Mouse (Mus musculus) lung, postnatal 4 days (tissue): ENCODE measurements at regions not wholly inside any gene's neighbourhood (a gene's known extent, or its start where the extent isn't known, plus 50 kb on each side); places are given as distances from the start of the nearest gene placed in this dataset.

ENCODE experiments used
- DNase-seq, 2 experiments: peaks; one replicate each; pipeline ENCODE4 v3.0.0; 2021

DNA sequence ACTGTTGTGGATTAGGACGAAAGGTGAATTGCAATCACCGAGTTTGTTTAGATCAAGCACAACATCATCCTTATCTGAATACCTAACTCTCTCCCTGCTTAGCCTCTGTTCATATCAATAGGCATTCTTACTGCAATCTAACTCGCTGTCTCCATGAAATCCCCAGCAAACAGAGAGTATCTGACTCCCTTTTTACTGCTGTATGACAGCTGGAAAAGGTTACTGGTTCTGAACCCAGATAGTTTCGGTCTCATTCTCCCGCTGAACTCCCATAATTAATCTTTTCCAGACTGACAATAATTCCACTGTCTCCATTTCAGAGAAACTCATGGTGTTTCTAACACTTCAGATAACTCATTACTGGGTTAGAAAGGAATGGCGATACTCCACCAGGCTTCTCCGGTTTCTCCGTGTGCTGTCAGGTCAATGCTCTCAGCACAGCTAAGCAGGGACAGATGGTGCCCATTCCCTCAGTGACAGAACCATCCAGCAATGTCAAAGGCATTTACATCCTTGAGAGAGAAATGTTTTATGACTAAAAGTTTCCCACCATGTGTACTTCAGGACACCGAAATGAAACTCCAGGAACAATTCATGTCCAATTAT is 167.5 kb upstream of the Itga4 start:
- no peak for DNase-seq

DNA sequence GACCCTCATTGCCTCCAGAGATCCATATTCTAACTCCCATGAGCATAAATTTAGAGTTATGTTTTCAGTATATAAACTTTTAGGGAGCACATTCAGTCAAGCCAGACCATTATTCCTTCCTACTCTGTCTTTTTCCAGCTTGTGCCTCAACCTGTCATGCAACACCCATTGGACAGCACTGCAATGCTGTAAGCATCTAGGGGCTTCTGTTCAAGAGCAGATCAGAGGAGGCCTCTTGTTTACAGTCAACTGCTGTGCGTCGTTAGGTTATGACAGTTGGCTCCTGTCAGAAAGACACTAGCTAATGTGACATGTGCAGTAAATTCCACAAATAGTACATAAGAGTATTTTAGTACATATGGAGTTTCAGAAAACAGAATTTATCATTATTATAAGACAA is 165.0 kb upstream of the Itga4 start:
- no peak for DNase-seq

DNA sequence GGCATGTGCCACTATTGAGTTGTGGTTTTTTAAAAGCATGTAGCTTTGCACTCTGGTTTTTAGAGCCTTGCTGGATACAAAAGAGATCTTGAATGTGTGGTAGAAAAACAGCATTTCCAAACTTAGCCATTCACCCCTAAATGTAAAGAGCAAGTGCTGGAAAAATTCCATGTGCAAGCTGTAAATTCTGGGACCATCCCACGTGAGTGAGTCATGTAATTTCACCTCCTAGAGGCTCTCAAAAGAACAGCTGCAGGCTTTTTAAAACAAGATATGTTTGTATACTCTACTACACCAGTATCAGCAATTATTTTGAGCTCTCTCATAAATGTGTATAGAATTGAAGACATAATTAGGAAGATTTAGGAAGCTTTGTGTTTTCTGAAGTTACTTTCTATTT is 160.9 kb upstream of the Itga4 start:
- DNase-seq: no peak

DNA sequence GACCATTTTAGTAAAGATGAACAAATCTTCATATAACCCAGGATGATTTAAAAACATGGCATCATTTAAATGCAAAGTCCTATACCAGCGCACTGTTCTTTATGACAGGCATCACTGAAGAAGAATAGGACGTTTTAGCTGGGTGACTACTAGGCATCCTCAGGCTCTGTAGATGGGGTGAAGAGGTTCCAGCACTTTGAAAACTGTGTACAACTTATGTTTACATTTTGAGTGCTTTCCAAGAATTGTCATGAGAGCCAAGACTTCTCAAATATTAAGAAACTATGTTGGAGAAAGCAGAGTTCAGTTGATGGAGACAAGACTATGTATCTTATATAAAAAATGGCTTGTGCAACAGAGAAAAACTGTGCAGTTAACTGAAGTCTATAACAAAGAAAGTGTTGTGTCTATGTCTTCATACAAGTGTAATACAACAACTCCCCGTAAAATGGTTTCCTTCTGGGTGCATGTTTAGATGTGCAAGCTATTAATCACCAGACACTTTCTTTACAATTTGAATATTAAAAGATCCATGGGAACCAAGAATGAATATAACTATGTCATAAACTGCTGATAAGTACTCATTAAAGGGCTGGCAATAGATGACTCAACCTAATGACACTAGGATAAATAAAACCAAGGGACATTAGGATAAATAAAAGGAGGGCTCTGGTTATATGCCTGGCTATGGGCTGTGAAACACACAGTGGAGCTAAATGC is 158.5 kb upstream of the Itga4 start:
- DNase-seq: no peak

DNA sequence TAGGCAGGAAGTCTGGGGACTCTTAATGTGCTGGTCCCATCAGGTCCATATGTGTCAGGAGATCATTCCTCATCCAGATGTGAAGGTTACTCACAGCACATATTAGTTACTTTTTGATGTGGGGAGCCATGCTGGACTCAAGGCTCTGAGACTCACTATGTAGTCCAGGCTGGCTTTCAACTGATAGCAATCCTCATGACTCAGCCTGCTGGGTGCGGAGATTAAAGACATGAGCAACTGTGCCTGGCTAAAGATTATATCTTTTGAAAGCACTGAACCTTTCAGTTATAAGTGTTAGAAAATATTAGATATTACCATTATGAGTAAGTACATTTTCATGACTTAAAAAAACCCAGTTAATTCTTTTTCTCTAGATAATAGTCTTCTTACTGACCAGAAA is 155.6 kb upstream of the Itga4 start:
- DNase-seq: no peak

DNA sequence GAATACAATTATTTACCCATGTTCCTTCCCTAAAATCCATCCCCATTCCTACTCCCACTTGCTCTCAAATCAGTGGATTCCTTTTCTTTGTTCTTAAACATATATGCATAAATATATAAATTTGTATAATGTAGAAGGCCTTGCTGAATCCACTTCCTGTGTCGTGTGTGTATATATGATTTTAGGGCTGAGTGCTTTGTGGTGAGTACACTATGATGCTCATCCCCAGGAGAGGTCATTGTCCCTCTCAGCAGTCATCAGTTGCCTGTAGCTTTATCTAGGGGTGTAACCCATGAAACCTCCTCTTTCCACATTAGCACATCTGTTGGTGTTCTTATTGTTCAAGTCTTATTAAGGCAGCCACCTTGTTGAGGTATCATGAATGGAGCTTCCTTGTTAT is 143.6 kb upstream of the Itga4 start:
- DNase-seq: no peak

DNA sequence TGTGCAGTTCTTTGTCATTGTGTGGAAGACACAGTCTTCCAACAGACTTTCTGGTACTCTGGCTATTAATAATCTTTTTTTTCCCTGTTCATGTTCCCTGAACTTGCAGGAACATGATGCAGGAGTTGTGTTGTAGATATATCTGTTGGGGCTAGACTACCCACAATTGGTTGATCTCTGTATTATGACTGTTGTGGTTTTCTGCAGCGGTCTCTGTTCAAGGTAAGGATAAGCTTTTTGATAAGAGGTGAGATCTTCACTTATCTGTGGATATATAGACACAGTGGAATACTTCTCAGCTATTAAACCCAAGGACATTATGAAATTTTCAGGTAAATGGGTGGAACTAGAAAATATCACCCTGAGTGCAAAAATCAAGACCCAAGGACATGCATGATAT is 143.2 kb upstream of the Itga4 start:
- DNase-seq: no peak

DNA sequence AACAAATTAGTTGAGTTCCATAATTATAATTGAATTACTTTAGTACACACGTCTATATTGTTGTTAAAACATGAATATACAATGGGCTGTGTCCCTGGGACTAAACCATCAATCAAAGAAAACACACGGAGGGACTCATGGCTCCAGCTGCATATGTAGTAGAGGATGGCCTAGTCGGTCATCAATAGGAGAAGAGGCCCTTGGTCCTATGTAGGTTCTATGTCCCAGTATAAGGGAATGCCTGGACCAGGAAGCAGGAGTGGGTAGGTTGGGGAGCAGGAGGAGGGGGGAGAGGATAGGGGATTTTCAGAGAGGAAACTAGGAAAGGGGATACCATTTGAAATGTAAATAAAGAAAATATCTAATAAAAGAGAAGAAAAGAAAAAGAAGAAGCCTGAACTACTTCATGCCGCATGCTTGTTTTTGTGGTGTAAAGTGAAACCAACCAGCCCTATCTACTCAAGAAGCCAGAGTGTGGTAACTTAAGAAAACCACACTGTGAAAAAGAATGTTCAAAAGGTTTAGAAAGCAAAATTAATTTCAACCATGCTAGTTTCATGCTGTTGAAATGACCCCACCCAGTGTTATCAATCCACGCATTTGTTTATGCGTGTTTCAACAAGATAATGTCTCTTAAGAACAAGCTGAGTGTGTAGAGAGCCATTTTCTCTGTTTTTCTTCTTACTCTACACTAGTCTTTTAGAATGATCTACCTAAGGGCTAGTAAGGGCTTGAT is 134.4 kb upstream of the Itga4 start:
- no peak for DNase-seq

DNA sequence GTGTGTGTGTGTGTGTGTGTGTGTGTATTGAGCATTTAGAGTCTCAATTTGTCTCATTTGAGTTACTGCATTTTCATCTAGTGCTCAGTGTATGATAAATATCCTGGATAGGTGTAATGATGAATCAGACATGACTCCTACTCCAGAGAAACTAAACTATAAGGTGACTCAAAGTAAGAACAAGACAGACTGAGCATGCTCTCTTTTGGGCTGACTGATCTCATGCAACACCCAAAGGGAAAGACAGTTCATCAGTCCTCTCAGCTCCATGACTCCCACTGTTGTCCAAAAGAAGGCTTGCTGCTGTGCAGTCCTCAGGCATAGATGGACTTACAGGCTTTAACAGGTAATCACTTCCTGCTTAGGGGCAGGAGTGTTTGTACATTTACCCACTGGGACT is 132.7 kb upstream of the Itga4 start:
- no peak for DNase-seq

DNA sequence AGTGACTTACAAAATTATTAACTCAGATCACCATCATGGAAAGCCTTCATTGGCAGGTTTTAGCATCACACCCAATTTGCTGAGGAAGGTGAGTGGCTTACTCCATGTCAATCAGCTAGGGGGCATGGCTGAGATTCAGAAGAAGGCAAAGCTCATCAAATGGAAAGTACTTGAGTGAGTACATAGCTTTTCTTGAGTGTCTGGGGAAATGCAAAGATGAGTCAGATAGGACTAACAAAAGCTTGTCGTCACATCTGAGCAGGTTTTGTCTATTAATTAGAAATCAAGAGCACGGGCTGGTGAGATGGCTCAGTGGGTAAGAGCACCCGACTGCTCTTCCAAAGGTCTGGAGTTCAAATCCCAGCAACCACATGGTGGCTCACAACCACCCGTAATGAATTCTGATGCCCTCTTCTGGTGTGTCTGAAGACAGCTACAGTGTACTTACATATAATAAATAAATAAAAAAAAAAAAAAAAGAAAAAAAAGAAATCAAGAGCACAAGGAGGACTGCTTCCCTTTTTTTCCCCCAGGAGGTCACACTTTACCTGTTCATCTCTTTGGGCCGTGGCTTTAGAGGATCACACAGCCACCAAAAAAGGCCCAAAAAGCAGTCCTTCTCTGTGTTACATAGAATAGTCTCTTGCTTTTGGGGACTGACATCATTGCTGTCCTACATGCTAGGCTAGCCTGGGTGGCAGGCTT is 130.8 kb upstream of the Itga4 start:
- no peak for DNase-seq

DNA sequence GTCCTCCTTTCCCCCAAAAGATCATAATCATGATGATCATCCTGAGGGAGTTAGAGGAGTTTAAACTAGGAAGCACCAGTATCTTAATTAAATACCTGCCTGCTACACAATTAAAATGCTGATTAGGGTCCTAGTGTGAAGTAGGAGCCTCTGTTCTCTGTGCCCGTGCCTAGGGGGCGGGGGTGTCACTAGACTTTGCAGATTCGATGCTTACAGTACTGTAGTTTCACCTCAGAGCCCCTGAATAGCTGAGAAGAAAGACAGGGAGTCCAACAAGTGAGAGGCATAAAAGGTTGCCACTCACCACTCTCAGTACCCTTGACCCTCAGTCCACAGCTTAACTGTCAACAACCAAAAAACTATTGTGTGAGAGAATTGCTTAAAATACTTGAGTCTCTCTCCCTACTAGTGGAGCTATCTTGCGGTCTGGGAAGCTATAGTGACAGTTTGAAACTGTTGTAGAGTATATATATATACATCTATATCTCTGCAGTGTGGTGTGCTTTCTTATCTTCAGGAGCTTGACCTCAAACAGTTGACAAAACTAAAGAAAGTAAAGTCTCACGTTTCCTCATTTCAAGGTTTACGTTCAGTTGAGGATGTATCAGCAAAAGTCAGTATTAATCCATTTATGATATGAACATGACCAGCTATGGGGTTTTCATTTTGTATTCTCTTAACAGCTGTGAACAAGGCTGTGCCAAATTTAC is 128.9 kb upstream of the Itga4 start:
- no peak for DNase-seq

DNA sequence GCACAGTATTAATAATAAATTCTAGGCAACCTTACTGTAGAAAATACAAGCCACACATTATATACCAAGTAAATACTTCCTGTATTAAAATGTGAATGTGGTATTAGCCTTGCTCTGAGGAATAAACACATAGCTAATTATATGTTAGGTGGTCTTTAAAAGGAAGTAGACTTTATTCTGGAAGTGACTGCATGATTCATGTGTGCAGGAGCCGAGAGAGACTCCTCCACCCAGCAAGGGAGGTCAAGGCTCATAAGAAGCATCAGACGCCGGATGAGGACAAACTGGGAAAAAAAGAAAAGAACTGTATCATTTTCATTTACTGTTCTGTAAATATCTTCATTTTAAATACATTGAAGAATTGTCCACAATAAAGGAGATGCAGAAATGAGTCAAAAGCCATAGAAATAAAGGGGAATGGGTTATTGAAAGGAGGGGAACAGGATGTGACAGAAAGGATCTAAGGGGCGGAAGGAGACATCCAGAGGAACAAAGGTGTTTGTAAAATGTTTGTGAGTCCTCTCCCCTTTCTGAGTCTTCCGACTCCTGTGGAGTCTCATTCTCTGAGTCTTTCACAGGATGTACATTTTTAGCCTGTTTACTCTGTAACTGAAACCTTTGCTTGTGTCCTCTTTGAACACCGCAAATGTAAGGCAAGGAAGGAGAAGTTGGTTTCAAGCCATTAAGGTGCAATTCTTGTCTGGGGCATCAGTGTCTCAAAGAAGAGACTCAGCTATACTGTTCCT is 128.1 kb upstream of the Itga4 start:
- DNase-seq: no peak

DNA sequence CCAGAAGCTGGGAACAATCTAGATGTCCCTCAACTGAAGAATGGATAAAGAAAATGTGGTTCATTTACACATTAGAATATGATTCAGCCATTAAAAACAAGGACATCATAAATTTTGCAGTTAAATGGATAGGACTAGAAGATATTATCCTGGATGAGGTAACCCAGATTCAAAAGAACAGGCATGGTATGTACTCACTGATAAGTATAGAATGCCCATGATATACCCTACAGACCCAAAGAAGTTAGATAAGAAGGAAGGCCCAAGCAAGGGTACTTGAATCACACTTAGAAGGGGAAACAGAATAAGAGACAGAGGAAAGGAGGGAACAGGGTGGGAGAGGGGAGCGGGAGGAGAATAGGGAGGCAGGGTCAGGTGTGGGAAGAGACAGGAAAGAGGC is 127.4 kb upstream of the Itga4 start:
- DNase-seq: no peak

DNA sequence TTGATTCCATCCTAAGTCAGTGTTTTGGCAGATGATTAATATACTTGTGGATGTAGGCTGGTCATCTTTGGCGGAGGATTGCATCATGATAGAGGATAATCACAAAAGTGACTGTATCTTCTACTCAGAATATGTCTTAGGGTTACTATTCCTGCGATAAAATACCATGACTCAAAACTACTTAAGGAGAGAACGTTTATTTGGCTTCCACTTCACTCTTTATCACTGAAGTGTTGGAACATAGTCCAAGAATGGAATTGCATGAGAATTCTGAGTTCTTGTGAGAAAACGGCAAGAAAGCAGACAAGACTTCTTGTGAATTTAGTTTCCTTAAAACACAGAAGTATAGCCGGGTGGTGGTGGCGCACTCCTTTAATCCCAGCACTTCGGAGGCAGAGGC is 124.6 kb upstream of the Itga4 start:
- no peak for DNase-seq

DNA sequence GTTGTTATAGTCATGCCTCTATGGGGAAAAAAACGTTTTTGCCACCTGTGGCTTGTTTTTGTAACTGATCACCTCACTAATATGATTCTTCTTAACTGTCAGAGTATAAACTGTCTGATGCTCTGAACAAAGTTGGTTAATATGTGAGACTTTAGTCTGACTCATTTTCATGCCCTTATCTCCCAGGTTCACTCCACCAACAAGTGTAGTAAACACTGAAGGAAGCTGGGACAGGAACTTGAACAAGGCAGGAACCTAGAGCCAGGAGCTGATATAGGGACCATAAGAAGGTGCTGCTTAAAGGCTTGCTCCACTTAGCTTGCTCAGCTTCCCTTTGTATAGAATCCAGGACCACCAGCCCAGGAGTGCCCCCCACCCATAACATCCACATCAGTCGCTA is 124.0 kb upstream of the Itga4 start:
- no peak for DNase-seq

DNA sequence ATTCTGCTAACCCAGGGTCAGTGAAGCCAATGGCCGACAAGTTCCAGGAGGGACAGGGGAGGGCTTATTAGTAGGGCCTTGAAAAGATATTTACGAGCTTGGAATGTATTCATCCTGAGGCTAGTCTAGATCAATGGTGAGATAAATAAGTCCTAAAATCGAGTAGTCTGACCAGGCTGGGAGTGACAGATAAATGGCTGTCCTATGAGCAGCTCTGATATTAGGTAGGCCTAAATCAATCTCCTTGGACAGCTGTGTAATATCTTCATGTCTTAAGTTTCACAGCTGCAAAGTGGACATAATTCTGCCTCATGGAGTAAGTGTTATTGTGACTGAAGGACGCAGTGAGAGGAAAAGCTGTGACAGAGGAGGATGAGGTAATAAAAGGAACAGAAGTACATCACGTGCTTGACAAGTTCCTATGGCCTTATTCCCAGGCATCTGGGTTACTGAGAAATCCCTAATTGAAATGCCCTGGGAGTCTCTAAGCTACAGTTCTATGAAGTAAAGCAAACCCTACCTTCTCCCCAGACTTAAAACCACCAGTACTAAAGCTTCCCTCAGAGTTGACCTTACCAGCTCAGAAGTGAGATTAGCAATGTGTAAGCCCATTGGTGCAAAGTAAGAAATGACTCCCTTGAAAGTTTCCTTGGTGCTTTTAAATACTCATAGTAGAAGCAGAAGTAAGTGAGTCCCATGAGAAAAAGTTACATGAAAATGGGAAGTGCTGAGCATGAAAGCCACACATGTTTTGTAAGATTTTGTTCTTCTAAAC is 123.3 kb upstream of the Itga4 start:
- DNase-seq: no peak

DNA sequence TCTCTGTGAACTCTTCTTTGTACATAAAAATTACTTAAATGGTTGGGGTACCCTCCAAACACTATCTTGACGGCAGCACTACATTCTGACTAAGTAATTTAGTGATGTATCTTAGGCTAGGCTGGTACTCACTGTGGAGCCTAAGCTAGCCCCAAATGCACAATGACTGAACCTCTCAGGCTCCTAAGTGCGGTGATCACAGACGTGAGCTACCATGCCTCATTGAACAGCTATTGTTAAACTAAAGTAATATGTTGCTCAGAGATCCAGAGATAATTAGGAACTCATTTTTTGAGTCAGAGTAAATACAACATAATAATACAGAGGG is 122.7 kb upstream of the Itga4 start:
- DNase-seq: no peak

DNA sequence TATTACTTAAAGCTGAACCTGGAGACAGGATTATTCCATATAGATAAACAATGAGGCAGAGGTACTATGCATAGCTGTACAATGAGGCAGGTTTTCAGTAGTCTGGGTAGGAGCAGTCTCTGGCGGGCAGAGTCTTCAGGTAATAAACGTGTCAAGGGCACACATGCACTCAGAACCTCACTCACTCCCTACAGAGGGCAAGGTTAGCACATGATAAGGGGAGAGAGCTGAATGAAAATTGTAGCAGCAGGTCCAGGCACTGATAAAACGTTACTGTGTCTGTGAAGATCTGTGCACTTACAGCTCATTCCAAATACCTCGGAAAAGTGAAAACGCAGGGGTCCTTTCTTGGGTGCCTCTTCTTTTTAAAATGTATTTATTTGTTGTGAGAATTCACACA is 120.9 kb upstream of the Itga4 start:
- DNase-seq: no peak

DNA sequence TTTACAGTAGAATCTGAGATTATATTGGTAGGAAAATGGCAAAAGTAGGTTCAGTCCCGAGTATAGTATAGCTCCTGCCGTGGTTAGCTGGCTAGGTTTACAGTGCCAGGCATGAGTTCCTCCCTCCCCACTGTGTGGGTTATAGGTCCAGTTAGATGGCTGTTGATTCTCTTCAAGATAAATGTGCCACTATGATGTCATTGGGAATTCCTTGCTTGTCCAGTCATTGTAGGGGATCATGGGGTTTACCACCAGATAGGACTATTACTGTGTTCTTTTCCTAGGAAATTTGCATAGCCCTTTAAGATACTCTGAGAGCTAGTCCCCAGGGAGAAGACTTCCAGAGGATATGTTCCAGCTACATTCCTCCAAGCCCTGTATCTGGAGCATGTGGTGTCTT is 119.2 kb upstream of the Itga4 start:
- DNase-seq: no peak

DNA sequence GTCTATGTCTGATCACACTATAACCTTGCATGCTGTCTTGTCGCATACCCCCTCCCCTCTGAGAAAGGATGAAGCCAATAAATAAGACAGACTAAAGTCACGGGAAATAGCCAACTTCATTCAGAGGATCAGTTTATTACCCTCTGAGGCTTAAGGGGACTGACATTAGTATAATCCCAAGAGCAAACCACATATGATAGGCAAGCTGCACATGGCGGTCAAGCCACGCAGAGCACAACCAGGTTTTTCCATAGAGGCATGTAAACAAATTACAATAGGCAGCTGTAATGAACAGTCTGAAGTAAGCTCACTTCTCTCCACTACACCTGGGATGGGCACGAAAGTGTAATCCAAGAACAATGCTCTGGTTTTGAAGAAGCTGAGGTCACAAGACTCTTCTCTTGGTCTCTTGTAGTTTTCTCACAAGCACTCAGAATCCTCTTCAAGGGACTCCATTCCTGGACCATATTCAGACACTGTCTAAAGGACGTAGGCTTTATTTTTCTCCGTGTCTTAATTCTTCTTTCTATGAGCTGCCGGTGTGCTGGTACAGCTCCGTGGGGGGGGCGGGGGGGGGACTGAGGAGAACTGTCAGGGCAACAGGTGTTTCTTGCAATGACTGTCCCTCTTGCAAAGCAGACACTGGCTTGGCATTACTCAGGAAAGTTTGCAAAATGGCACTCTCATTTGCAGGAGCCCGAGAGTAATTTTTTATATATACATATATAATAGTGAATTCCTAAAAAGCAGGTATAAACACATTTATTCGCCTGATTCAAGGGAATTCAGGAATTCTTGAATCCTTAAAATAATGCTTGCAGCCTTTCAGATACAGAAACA is 118.4 kb upstream of the Itga4 start:
- no peak for DNase-seq

DNA sequence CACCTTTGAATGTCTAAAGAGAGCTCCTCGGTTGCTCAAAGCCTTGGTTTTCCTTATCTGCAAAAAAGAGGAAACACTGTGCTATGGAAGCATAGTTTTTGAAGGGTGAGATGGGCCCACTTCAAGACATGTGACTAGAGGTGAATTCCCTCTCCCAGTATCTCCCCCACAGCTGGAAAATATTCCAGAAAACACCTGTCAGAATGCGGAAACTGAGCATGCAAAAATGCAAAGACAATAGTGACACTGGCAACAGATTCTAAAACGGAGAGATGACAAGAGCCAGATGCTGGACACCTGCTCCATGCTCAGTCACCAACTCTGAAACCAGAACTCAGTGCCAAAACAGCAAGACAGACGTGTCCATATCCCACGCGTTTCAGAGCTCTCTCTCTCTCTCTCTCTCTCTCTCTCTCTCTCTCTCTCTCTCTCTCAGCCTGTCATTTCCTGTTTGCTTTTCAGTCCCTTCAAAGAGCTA is 117.5 kb upstream of the Itga4 start:
- no peak for DNase-seq
